Mouse (Mus musculus): ENCODE data around the gene D7Ertd443e. TPM values are rescaled to one million over a fixed set of nuclear protein-coding genes. Genes with fewer than 3 reads are reported as not detected.

Gene D7Ertd443e
- total RNA-seq, 2 experiments from 2014 or later, result 2.2 to 2.4 TPM

GRCm38 (mm10) chr7:134287570-134288222, 97.8 kb downstream of the D7Ertd443e start:
- Histone ChIP-seq H3K27ac (no peak overlapping the region), H3K4me3 (no peak overlapping the region)
- intact Hi-C loops (cut with DNase I), result no loop called here
- TF ChIP-seq CTCF (IDR thresholded peaks at IDR 0.05), result no peak
- DNase-seq (ENCODE audit: extremely low spot score in 1 of 2, low spot score in 2 of 2), result no peak

GRCm38 (mm10) chr7:134272956-134273355, 112.5 kb downstream of the D7Ertd443e start:
- Histone ChIP-seq H3K27ac (no peak overlapping the region), H3K4me3 (no peak overlapping the region)
- intact Hi-C loops (cut with DNase I), result no loop called here
- DNase-seq (ENCODE audit: extremely low spot score in 1 of 2, low spot score in 2 of 2), result no peak
- TF ChIP-seq CTCF (IDR thresholded peaks at IDR 0.05), result no peak

GRCm38 (mm10) chr7:134272421-134272820, 113.0 kb downstream of the D7Ertd443e start:
- DNase-seq (ENCODE audit: extremely low spot score in 1 of 2, low spot score in 2 of 2), result no peak
- H3K27ac ChIP-seq, result no peak overlapping the region
- intact Hi-C loops (cut with DNase I), result no loop called here
- no peak overlapping the region for H3K4me3 ChIP-seq
- TF ChIP-seq CTCF (IDR thresholded peaks at IDR 0.05), result no peak

- DNase-seq (ENCODE audit: extremely low spot score in 1 of 2, low spot score in 2 of 2), result no peak
- H3K27ac ChIP-seq, result no peak overlapping the region
- no peak for TF ChIP-seq CTCF (IDR thresholded peaks at IDR 0.05)
- intact Hi-C loops (cut with DNase I), result no loop called here
- no peak overlapping the region for H3K4me3 ChIP-seq
These were observed 119.7 kb downstream of the D7Ertd443e start for GRCm38 (mm10) chr7:134265783-134266182.

GRCm38 (mm10) chr7:134263146-134263906, 122.1 kb downstream of the D7Ertd443e start:
- DNase-seq (ENCODE audit: extremely low spot score in 1 of 2, low spot score in 2 of 2), result peak; percentile 48 to 60
- intact Hi-C loops (cut with DNase I), result loop anchor here (5.0 kb wide), 2 partner anchors 84 to 304 kb away; no protein-coding TSS in a partner anchor
- TF ChIP-seq CTCF (IDR thresholded peaks at IDR 0.05), result peak; percentile 64
- no peak overlapping the region for H3K27ac ChIP-seq
- no peak overlapping the region for H3K4me3 ChIP-seq

GRCm38 (mm10) chr7:134261003-134261701, 124.3 kb downstream of the D7Ertd443e start:
- DNase-seq (ENCODE audit: extremely low spot score in 1 of 2, low spot score in 2 of 2), result peak in 1 of 2 experiments; percentile 14
- Histone ChIP-seq H3K27ac (no peak overlapping the region), H3K4me3 (no peak overlapping the region)
- intact Hi-C loops (cut with DNase I), result loop anchor here (5.0 kb wide), 2 partner anchors 86 to 306 kb away; no protein-coding TSS in a partner anchor
- no peak; the same call in 1 of the 2 replicates for TF ChIP-seq CTCF (IDR thresholded peaks at IDR 0.05)

GRCm38 (mm10) chr7:134250273-134250870, 135.1 kb downstream of the D7Ertd443e start:
- Histone ChIP-seq H3K4me3 (no peak overlapping the region), H3K27ac (no peak overlapping the region)
- no peak for TF ChIP-seq CTCF (IDR thresholded peaks at IDR 0.05)
- intact Hi-C loops (cut with DNase I), result no loop called here
- DNase-seq (ENCODE audit: extremely low spot score in 1 of 2, low spot score in 2 of 2), result no peak

- Histone ChIP-seq H3K27ac (no peak overlapping the region), H3K4me3 (no peak overlapping the region)
- no peak for TF ChIP-seq CTCF (IDR thresholded peaks at IDR 0.05)
- no peak for DNase-seq (ENCODE audit: extremely low spot score in 1 of 2, low spot score in 2 of 2)
- intact Hi-C loops (cut with DNase I), result no loop called here
These were observed 137.4 kb downstream of the D7Ertd443e start for GRCm38 (mm10) chr7:134248041-134248440.

GRCm38 (mm10) chr7:134246624-134247023, 138.8 kb downstream of the D7Ertd443e start:
- no peak for TF ChIP-seq CTCF (IDR thresholded peaks at IDR 0.05)
- no peak overlapping the region for H3K27ac ChIP-seq
- intact Hi-C loops (cut with DNase I), result no loop called here
- no peak for DNase-seq (ENCODE audit: extremely low spot score in 1 of 2, low spot score in 2 of 2)
- no peak overlapping the region for H3K4me3 ChIP-seq

- no peak overlapping the region for H3K4me3 ChIP-seq
- DNase-seq (ENCODE audit: extremely low spot score in 1 of 2, low spot score in 2 of 2), result no peak
- no peak for TF ChIP-seq CTCF (IDR thresholded peaks at IDR 0.05)
- intact Hi-C loops (cut with DNase I), result no loop called here
- no peak overlapping the region for H3K27ac ChIP-seq
These were observed 142.7 kb downstream of the D7Ertd443e start for GRCm38 (mm10) chr7:134242773-134243172.

GRCm38 (mm10) chr7:134241212-134241611, 144.2 kb downstream of the D7Ertd443e start:
- no peak for TF ChIP-seq CTCF (IDR thresholded peaks at IDR 0.05)
- H3K4me3 ChIP-seq, result no peak overlapping the region
- no peak for DNase-seq (ENCODE audit: extremely low spot score in 1 of 2, low spot score in 2 of 2)
- no peak overlapping the region for H3K27ac ChIP-seq
- intact Hi-C loops (cut with DNase I), result no loop called here
